Mouse (Mus musculus) lung, postnatal 0 days (tissue): ENCODE data around the gene H2-Ob.
"Not testable (repeated sequence)": the region's sequence is repeated elsewhere in the genome, so short reads cannot be mapped to it uniquely, and the experiment has no call there.

Source experiments
- CTCF ChIP-seq: IDR thresholded peaks from 2 replicates; pipeline ENCODE4 v1.5.1; 2016; ENCODE audit warnings: antibody characterized with exemption, mild to moderate bottlenecking
- EP300 ChIP-seq: IDR thresholded peaks from 2 replicates; pipeline ENCODE4 v1.6.1; 2016; ENCODE audit warnings: antibody characterized with exemption, mild to moderate bottlenecking, control low read depth

DNA sequence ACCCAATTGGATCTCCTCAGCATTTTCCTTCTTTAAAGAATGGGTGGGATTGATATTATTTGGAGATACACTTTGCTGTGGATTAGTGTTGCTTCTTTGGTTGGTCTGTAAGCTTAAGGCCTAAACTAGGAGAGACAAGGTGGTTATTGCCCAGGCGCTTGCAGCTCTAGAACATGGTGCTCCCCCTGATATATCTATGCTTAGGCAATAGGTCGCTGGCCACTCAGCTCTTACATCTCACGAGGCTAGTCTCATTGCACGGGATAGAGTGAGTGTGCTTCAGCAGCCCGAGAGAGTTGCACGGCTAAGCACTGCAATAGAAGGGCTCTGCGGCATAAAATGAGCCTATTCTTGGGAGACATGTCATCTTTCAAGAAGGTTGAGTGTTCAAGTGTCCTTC lies 6.7 kb upstream of the H2-Ob start:
- TF ChIP-seq CTCF, EP300: not testable (repeated sequence)
